Mouse (Mus musculus) erythroblast, embryonic 14.5 days (primary cell): ENCODE results near the gene Rnf217. TPM values are rescaled to one million over a fixed set of nuclear protein-coding genes. Genes with fewer than 3 reads are reported as not detected.

Experiments used
- H3K27me3 ChIP-seq: 2 replicates; pipeline ENCODE4 v1.6.1; 2012; ENCODE audit warnings: inconsistent platforms; ENCODE audit not compliant: control insufficient read depth
- H3K36me3 ChIP-seq: 2 replicates; pipeline ENCODE4 v1.6.1; 2012; ENCODE audit warnings: mild to moderate bottlenecking, inconsistent platforms; ENCODE audit not compliant: control insufficient read depth
- H3K4me1 ChIP-seq: 2 replicates; pipeline ENCODE4 v1.6.1; 2012; ENCODE audit warnings: inconsistent platforms; ENCODE audit not compliant: control insufficient read depth
- H3K4me3 ChIP-seq: replicated peaks from 2 replicates; pipeline ENCODE3; 2012; ENCODE audit warnings: moderate library complexity, mild to moderate bottlenecking, inconsistent platforms
- H3K9me3 ChIP-seq: 2 replicates; pipeline ENCODE4 v1.6.1; 2012; ENCODE audit warnings: low read length, inconsistent platforms, mixed read lengths; ENCODE audit not compliant: control insufficient read depth
- GATA1 ChIP-seq: IDR thresholded peaks from 2 replicates; pipeline ENCODE4 v1.6.1; 2012; ENCODE audit warnings: low read length, inconsistent platforms, mixed read lengths
- TAL1 ChIP-seq: IDR thresholded peaks from 3 replicates; pipeline ENCODE4 v1.6.1; 2012; ENCODE audit warnings: low read length, inconsistent platforms, mixed read lengths
- polyA plus RNA-seq: library from polyadenylated mRNA; stranded (reverse); fragments of >175 nt; gene quantifications from 2 replicates; pipeline ENCODE4 v1.2.3, GENCODE M21; 2012

The Rnf217 gene
- polyA plus RNA-seq, 1 experiment = not detected

- TF ChIP-seq GATA1 (no peak), TAL1 (no peak)
- H3K36me3 ChIP-seq = no peaks in the 10 kb centered on the region
- no peak overlapping the region for H3K4me3 ChIP-seq
- H3K9me3 ChIP-seq = no peaks in the 10 kb centered on the region
- H3K4me1 ChIP-seq = no peaks in the 10 kb centered on the region
- H3K27me3 ChIP-seq = no peaks in the 10 kb centered on the region
These were observed 68.5 kb downstream of the Rnf217 start for GRCm38 (mm10) chr10:31540518-31540917.

- no peak overlapping the region for H3K4me3 ChIP-seq
- no peaks in the 10 kb centered on the region for H3K36me3 ChIP-seq
- no peak for TF ChIP-seq GATA1
- TF ChIP-seq TAL1 = no peak
- H3K4me1 ChIP-seq = no peaks in the 10 kb centered on the region
- H3K9me3 ChIP-seq = no peaks in the 10 kb centered on the region
- no peaks in the 10 kb centered on the region for H3K27me3 ChIP-seq
These were observed 69.6 kb downstream of the Rnf217 start for GRCm38 (mm10) chr10:31539351-31539750.

GRCm38 (mm10) chr10:31538721-31539120 is 70.3 kb downstream of the Rnf217 start:
- H3K4me3 ChIP-seq = no peak overlapping the region
- H3K9me3 ChIP-seq = no peaks in the 10 kb centered on the region
- no peaks in the 10 kb centered on the region for H3K36me3 ChIP-seq
- TF ChIP-seq GATA1 (no peak), TAL1 (no peak)
- H3K4me1 ChIP-seq = no peaks in the 10 kb centered on the region
- no peaks in the 10 kb centered on the region for H3K27me3 ChIP-seq

GRCm38 (mm10) chr10:31538243-31538642 is 70.7 kb downstream of the Rnf217 start:
- Histone ChIP-seq H3K36me3 (no peaks in the 10 kb centered on the region), H3K4me1 (no peaks in the 10 kb centered on the region), H3K9me3 (no peaks in the 10 kb centered on the region), H3K27me3 (no peaks in the 10 kb centered on the region), H3K4me3 (no peak overlapping the region)
- TF ChIP-seq TAL1 (no peak), GATA1 (no peak)

- TF ChIP-seq GATA1 (no peak), TAL1 (no peak)
- H3K9me3 ChIP-seq = no peaks in the 10 kb centered on the region
- H3K4me3 ChIP-seq = no peak overlapping the region
- no peaks in the 10 kb centered on the region for H3K36me3 ChIP-seq
- H3K4me1 ChIP-seq = no peaks in the 10 kb centered on the region
- H3K27me3 ChIP-seq = no peaks in the 10 kb centered on the region
These were observed 71.8 kb downstream of the Rnf217 start for GRCm38 (mm10) chr10:31537213-31537612.

- H3K4me3 ChIP-seq = no peak overlapping the region
- H3K27me3 ChIP-seq = no peaks in the 10 kb centered on the region
- H3K4me1 ChIP-seq = no peaks in the 10 kb centered on the region
- H3K9me3 ChIP-seq = no peaks in the 10 kb centered on the region
- no peak for TF ChIP-seq TAL1
- no peak for TF ChIP-seq GATA1
- no peaks in the 10 kb centered on the region for H3K36me3 ChIP-seq
These were observed 73.9 kb downstream of the Rnf217 start for GRCm38 (mm10) chr10:31535046-31535445.

GRCm38 (mm10) chr10:31533270-31533826 is 75.6 kb downstream of the Rnf217 start:
- H3K36me3 ChIP-seq = no peaks in the 10 kb centered on the region
- no peaks in the 10 kb centered on the region for H3K4me1 ChIP-seq

GRCm38 (mm10) chr10:31532782-31533181 is 76.2 kb downstream of the Rnf217 start:
- Histone ChIP-seq H3K27me3 (no peaks in the 10 kb centered on the region), H3K4me3 (no peak overlapping the region), H3K9me3 (no peaks in the 10 kb centered on the region), H3K4me1 (no peaks in the 10 kb centered on the region), H3K36me3 (no peaks in the 10 kb centered on the region)
- TF ChIP-seq GATA1 (no peak), TAL1 (no peak)

More at GRCm38 (mm10) chr10:31533270-31533826, 75.6 kb downstream of the Rnf217 start:
- Histone ChIP-seq H3K27me3 (no peaks in the 10 kb centered on the region), H3K4me3 (no peak overlapping the region), H3K9me3 (no peaks in the 10 kb centered on the region)
- TF ChIP-seq TAL1 (no peak), GATA1 (no peak)

- no peaks in the 10 kb centered on the region for H3K9me3 ChIP-seq
- no peaks in the 10 kb centered on the region for H3K27me3 ChIP-seq
- H3K36me3 ChIP-seq = no peaks in the 10 kb centered on the region
- no peak overlapping the region for H3K4me3 ChIP-seq
- no peak for TF ChIP-seq TAL1
- H3K4me1 ChIP-seq = no peaks in the 10 kb centered on the region
These were observed 80.5 kb downstream of the Rnf217 start for GRCm38 (mm10) chr10:31528297-31528984.

- Histone ChIP-seq H3K9me3 (no peaks in the 10 kb centered on the region), H3K36me3 (no peaks in the 10 kb centered on the region), H3K4me3 (no peak overlapping the region), H3K27me3 (no peaks in the 10 kb centered on the region), H3K4me1 (no peaks in the 10 kb centered on the region)
- no peak for TF ChIP-seq TAL1
- no peak for TF ChIP-seq GATA1
These were observed 83.3 kb downstream of the Rnf217 start for GRCm38 (mm10) chr10:31525705-31526104.
